Mouse (Mus musculus): ENCODE data around the gene Itpripl2.

Gene Itpripl2

DNA sequence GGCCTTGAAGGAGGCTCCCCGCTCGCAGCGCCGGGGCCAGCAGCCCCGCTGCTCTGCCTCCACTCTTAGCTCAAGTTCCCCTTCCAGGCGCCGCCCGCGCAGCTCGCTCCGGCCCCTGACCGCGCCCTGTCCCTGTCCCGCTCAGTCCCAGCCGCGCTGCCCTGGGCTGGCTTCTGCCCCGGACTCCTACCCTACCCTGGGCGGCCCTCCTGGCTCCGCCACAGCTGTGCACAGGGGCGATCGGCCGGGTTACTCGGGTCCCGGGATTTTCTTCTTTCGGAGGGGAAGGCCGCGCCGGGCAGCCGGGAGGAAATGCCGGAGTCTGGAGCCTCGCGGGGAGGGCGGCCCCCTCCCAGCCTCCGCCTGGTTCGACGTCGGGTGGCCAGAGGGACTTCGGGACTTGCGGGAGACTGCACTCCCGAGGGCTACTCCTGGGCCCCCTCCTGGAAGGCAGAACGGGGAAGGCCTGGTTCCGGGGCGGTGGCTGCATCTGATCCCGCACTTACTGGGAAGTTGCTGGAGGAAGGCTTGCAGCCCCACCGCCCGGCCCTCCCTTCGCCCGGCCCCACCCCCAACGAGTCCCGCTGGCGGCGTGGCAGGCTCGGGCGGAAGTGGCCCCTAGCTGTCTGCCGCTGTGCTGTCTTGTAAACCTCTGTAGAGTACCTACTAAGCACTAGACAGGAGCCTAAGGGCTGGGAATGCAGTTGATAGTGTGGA is at the start of gene Itpripl2:
Gene Itpripl2 (minus strand): TSS at position 545 of the 717 bp plus-strand sequence.
- peak; percentile 63 to 79 for DNase-seq (ENCODE audit: low spot score in 2 of 2)

DNA sequence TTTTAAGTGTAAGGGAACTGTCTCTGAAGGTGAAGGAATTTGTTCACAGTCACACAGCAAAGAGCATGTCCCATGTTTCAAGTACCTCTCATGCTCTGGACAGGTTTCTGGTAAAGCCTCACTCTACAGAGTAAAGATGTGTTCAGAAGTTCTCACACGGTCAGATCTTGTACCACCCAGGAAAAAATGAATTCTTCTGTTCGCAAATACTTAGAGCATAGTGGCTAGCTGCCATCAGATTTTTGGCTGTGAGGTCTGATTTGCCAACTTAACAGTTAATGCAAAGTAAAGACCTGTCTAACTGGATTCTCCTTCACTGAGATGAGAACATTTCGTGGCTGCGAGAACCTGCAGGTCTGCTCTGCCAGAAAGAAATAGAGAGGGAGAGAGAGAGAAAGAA is 43.3 kb upstream of the Itpripl2 start:
- no peak for DNase-seq (ENCODE audit: low spot score in 2 of 2)

- no peak for DNase-seq (ENCODE audit: low spot score in 2 of 2)
These were observed 42.6 kb upstream of the Itpripl2 start for GRCm38 (mm10) chr7:118534326-118534725.

GRCm38 (mm10) chr7:118533178-118533578 is 41.4 kb upstream of the Itpripl2 start, which contains the start of gene Coq7:
Gene Coq7, minus strand, starts transcription at chr7:118533356.
- DNase-seq (ENCODE audit: low spot score in 2 of 2) = peak; percentile 91 to 94

DNA sequence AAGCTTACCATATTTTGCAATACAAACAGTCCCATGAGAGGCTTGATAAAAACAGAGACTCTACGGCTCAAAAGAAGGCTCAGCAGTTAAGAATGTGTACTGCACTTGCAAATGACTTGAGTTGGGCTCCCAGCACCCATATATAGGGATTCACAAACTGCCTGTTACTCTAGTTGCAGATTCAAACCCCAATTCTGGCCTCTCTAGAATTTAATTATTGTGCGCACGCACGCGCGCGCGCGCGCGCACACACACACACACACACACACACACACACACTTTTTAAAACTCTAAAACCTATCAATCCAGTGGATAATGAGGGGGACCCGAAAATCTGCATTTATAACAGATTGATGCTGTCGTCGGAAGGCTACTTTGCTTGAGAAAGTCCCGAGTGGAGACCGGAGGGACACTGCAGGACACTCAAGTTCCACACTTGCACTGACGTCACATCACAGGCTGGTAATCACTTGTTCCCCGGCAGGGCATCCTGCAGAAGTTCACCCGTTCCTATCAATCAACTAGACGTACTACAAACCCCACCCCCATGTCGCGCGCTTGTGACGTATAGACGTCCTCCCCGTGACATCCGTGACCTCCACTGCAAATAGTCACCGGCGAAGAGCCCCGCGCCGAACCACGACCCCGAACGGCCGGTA is 40.9 kb upstream of the Itpripl2 start:
- DNase-seq (ENCODE audit: low spot score in 2 of 2) = peak; percentile 94 to 97

DNA sequence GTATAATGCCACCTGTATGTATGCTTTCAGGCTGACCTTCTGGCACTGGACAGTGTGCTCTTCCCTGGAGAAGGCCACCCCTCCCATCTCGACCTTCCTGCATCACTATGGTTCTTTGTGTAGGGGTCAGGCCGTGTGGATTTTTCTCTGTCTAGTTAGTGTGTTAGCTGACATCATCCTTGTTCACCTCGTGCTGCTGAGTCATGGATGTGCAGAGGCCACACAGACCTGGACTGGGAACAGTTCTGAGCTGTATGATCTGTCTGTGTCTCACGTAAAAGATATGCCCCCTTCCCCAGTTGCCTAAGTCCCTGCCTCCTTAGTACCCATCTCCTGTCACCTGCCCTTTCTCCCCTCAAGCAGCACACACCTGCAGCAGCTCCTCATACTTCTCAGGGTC is 35.2 kb upstream of the Itpripl2 start:
- no peak for DNase-seq (ENCODE audit: low spot score in 2 of 2)

DNA sequence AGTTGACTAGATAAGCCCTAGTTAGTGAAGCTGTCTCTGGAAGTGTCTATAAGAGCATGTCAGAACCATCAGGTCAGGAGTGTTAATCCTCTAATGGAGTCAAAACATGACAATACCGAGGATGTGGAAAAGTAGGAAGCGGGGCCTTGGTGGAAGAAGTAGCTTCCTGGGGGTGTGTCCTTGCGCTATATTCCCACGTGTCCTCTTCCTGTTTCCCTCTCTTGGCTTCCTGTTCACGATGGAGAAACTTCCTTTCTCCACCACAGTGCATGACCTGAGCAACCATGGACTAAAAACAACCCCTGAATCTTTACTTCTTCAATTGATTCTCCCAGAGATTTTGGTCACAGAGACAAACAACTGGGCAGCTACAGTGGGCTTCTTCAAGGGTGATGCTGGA is 30.3 kb upstream of the Itpripl2 start:
- no peak for DNase-seq (ENCODE audit: low spot score in 2 of 2)

- no peak for DNase-seq (ENCODE audit: low spot score in 2 of 2)
These were observed 27.9 kb upstream of the Itpripl2 start for GRCm38 (mm10) chr7:118519661-118520060.

GRCm38 (mm10) chr7:118518687-118519086 is 26.9 kb upstream of the Itpripl2 start:
- DNase-seq (ENCODE audit: low spot score in 2 of 2) = peak; percentile 67 to 90

DNA sequence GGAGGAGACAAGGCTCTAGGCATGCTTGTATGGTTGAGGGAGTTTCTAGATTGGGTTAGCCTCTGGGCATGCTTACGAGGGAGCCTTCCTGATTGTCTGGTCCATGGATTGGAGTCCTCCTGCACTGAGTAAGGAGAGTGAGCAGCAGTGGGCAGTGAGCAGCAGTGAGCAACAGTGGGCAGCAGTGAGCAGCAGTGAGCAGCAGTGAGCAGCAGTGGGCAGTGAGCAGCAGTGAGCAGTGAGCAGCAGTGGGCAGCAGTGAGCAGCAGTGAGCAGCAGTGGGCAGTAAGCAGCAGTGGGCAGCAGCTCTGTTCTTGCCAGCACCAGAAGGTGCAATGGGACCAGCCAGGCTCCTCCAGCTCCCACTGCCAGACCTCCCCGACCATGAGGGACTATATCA is 26.0 kb upstream of the Itpripl2 start:
- no peak for DNase-seq (ENCODE audit: low spot score in 2 of 2)

- DNase-seq (ENCODE audit: low spot score in 2 of 2) = no peak
These were observed 16.8 kb upstream of the Itpripl2 start for GRCm38 (mm10) chr7:118508556-118508955.

GRCm38 (mm10) chr7:118503844-118504243 is 12.1 kb upstream of the Itpripl2 start:
- no peak for DNase-seq (ENCODE audit: low spot score in 2 of 2)

GRCm38 (mm10) chr7:118502333-118502732 is 10.6 kb upstream of the Itpripl2 start:
- no peak for DNase-seq (ENCODE audit: low spot score in 2 of 2)

- no peak for DNase-seq (ENCODE audit: low spot score in 2 of 2)
These were observed 8.1 kb upstream of the Itpripl2 start for GRCm38 (mm10) chr7:118499784-118500435.

DNA sequence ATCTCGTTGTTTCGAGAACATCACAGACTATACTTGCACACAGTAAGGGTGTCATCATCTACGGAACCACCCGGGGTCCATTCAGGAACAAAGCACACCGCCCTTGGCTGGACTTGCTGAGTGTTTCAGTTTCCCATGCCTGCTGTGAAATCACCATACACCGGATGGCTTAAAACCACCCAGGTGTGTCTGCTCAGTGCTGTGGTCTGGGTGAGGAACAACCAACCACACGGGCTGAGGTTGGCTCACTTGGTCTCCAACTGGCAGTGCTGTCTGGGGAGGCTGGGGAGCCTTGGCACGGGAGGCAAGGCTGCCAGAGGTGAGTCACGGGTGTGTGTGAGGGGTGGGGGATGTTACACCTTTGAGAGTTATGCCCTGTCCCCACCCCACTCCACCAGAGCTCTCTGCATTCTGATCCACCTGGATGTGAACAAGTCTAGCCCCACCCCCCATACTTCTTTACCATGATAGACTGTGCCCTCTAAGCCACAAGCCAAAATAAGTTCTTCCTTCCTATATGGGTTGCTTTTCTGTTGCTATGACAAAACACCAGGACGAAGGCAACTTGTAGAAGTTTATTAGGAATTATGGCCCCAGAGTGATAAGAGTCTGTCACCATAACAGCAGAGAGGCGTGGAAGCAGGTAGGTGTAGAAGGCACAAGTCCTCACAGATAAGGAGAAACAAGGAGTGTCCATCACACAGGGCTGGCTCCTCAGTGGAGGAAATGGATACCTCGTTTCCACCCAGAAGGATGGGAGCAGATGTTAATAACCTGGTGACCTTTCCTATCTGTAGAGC is 7.4 kb upstream of the Itpripl2 start:
- no peak for DNase-seq (ENCODE audit: low spot score in 2 of 2)

DNA sequence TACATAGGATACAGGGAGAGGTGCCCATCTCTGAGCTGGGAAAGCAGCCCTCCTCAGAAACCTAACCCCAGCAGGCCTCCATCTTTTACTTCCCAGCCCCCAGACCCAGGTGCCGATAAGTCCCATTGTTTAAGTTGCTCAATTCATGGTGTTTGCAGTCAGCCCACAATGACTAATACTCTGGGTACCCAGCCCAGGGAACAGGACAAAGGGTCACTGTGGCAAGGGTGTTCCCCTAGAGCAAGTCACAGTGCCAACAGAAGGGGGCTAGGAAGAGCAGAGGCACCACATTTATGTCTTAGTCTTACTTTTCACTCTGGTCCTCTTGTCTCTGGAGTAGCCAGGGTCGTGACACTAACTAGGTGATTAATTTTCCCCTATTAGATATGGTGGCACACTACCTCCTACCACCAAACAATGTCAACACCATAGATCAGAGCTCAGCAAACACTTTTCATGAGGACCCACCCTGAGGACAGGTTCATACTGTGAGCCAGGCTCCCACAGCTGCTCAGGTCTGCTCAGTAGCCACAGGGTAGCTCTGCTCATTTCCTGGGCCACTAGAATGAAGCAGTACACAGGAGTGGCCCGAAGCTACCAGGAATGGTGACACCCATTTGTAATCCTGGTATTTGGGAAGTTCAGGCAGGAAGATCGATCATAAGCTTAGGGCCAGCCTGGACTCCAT is 3.3 kb upstream of the Itpripl2 start:
- DNase-seq (ENCODE audit: low spot score in 2 of 2) = no peak

DNA sequence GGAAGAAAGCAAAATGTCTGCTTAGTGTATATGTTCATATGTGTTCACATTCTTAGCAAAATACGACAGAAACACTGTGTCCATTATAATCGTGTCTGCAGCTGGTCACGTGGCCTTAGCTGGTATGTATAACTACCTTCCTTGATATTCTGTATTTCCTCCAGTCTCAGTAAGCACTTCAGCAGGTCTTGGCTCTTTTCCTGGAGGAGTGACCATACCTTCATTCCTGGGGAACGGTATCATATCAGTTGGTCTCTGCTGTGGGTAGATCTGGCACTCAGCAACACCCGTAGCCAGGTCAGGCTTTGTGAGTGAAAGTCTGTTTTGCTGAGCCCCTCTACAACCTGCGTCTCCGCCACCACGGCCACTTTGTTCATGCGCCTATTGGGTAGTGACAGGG is 2.1 kb upstream of the Itpripl2 start:
- DNase-seq (ENCODE audit: low spot score in 2 of 2) = no peak

GRCm38 (mm10) chr7:118490666-118491430 is 927 bp downstream of the Itpripl2 start:
- peak; percentile 17 to 63 for DNase-seq (ENCODE audit: low spot score in 2 of 2)

DNA sequence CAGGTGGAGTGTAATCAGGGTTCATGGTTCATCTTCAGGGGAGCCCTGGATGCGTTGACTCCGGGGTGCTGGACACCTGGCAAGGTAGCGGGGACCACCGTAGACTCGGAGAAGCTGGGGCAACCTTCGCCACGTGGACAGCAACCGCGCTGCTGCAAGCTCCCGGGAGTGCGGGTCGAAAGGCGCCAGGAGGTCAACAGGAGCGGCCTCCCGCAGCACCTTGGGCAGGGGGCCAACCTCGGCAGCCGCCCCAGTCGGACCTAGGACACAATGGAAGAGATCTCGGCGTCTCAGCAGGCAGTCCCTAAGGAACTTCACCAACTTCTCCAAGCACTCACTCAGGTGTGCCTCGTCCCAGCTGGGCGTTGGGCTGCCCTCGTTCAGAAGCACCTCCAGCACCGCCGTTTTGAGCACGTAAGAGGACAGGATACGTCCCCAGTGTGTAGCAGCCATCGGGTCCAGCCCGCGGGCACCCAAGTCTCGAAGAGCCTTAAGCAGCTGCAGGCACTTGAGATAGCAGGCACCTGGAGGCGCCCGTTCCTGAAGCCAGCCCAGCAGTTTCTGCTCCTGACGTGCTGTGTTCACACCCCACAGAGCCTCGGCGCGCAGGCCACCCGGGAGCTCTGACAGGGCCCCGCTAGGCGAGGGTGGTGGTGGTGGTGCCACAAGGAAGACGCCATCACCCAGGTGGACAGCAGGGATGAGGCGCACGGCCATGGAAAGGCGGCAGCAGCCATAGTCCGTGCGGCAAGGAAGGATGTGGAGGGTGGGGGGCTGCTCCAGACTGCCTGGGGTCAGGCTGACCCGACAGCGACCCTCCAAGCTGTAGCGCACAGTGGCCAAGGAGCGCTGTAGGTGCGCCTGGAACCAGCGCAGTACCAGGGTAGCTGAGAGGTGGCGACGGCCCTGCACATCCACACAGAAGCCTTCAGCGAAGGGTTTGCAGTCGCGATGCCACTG is 1.8 kb downstream of the Itpripl2 start:
- peak; percentile 13 to 63 for DNase-seq (ENCODE audit: low spot score in 2 of 2)

All from spleen, postnatal 4 days (tissue).